Mouse (Mus musculus) WW6 (cell line): ENCODE results near the gene Mecom.

Source experiments
- DNase-seq: peaks from one replicate; pipeline ENCODE4 v3.0.0-alpha.2; 2013; ENCODE audit warnings: low read depth, low spot score

The Mecom gene

GRCm38 (mm10) chr3:30207886-30208285, 339.9 kb downstream of the Mecom start:
- no peak for DNase-seq

- no peak for DNase-seq
Observed at GRCm38 (mm10) chr3:30207431-30207830, 340.4 kb downstream of the Mecom start.

GRCm38 (mm10) chr3:30206123-30206522, 341.7 kb downstream of the Mecom start:
- no peak for DNase-seq

GRCm38 (mm10) chr3:30203764-30204163, 344.0 kb downstream of the Mecom start:
- DNase-seq, result no peak

GRCm38 (mm10) chr3:30198854-30199253, 349.0 kb downstream of the Mecom start:
- DNase-seq, result no peak

GRCm38 (mm10) chr3:30198227-30198626, 349.6 kb downstream of the Mecom start:
- no peak for DNase-seq

- no peak for DNase-seq
Observed at GRCm38 (mm10) chr3:30195186-30195585, 352.6 kb downstream of the Mecom start.

GRCm38 (mm10) chr3:30192294-30193007, 355.4 kb downstream of the Mecom start:
- DNase-seq, result no peak

GRCm38 (mm10) chr3:30189325-30189724, 358.5 kb downstream of the Mecom start:
- no peak for DNase-seq

- DNase-seq, result no peak
Observed at GRCm38 (mm10) chr3:30187812-30188469, 359.9 kb downstream of the Mecom start.

- no peak for DNase-seq
Observed at GRCm38 (mm10) chr3:30181807-30182481, 365.9 kb downstream of the Mecom start.

- no peak for DNase-seq
Observed at GRCm38 (mm10) chr3:30176615-30177014, 371.2 kb downstream of the Mecom start.

- DNase-seq, result no peak
Observed at GRCm38 (mm10) chr3:30173812-30174211, 374.0 kb downstream of the Mecom start.

- DNase-seq, result no peak
Observed at GRCm38 (mm10) chr3:30168396-30169186, 379.2 kb downstream of the Mecom start.

- no peak for DNase-seq
Observed at GRCm38 (mm10) chr3:30167027-30167426, 380.8 kb downstream of the Mecom start.

- no peak for DNase-seq
Observed at GRCm38 (mm10) chr3:30164834-30165233, 383.0 kb downstream of the Mecom start.

- no peak for DNase-seq
Observed at GRCm38 (mm10) chr3:30163390-30163789, 384.4 kb downstream of the Mecom start.

GRCm38 (mm10) chr3:30160961-30161670, 386.7 kb downstream of the Mecom start:
- DNase-seq, result no peak

- no peak for DNase-seq
Observed at GRCm38 (mm10) chr3:30160346-30160745, 387.5 kb downstream of the Mecom start.

GRCm38 (mm10) chr3:30157128-30157670, 390.6 kb downstream of the Mecom start:
- no peak for DNase-seq

GRCm38 (mm10) chr3:30154390-30154789, 393.4 kb downstream of the Mecom start:
- no peak for DNase-seq
